Mouse (Mus musculus) urinary bladder, adult 2 months (tissue): ENCODE measurements around the gene Amt. TPM values are rescaled to one million over a fixed set of nuclear protein-coding genes. Genes with fewer than 3 reads are reported as not detected.
"Not testable (repeated sequence)": the region's sequence is repeated elsewhere in the genome, so short reads cannot be mapped to it uniquely, and the experiment has no call there.

Experiments used
- DNase-seq: peaks from one replicate; pipeline ENCODE4 v3.0.0; 2022; ENCODE audit warnings: low spot score
- polyA plus RNA-seq: library from polyadenylated mRNA; depleted of rRNA; stranded (reverse); fragments of >200 nt; gene quantifications from 2 replicates; pipeline ENCODE4 v1.2.3, GENCODE M21; 2012; rRNA removed

Gene Amt
- 34.0 and 35.5 TPM in 2 replicates for polyA plus RNA-seq

GRCm38 (mm10) chr9:108296453-108297355 is at the start of gene Amt:
TSS of gene Amt (plus strand) at chr9:108296853.
- DNase-seq, result no peak

GRCm38 (mm10) chr9:108248957-108249356 is 47.7 kb upstream of the Amt start:
- DNase-seq, result no peak

- no peak for DNase-seq
Observed at GRCm38 (mm10) chr9:108251877-108252276, 44.8 kb upstream of the Amt start.

GRCm38 (mm10) chr9:108252766-108253165 is 43.9 kb upstream of the Amt start:
- DNase-seq, result no peak

- no peak for DNase-seq
Observed at GRCm38 (mm10) chr9:108260526-108260925, 36.1 kb upstream of the Amt start.

- no peak for DNase-seq
Observed at GRCm38 (mm10) chr9:108261865-108262264, 34.8 kb upstream of the Amt start.

- no peak for DNase-seq
Observed at GRCm38 (mm10) chr9:108262494-108263049, 34.1 kb upstream of the Amt start.

GRCm38 (mm10) chr9:108263131-108263681 is 33.4 kb upstream of the Amt start:
- DNase-seq, result no peak

GRCm38 (mm10) chr9:108263690-108264190 is 32.9 kb upstream of the Amt start, which contains the start of gene Dag1:
TSS of gene Dag1 (minus strand) at chr9:108263958.
- DNase-seq, result peak; percentile 97

GRCm38 (mm10) chr9:108264191-108264921 is 32.3 kb upstream of the Amt start:
- DNase-seq, result peak; percentile 24

GRCm38 (mm10) chr9:108266261-108266935 is 30.3 kb upstream of the Amt start:
- DNase-seq, result no peak

- peak; percentile 41 for DNase-seq
Observed at GRCm38 (mm10) chr9:108267691-108268090, 29.0 kb upstream of the Amt start.

GRCm38 (mm10) chr9:108268701-108269100 is 28.0 kb upstream of the Amt start:
- DNase-seq, result not testable (repeated sequence)

- DNase-seq, result no peak
Observed at GRCm38 (mm10) chr9:108271941-108272340, 24.7 kb upstream of the Amt start.

- DNase-seq, result no peak
Observed at GRCm38 (mm10) chr9:108272691-108273090, 24.0 kb upstream of the Amt start.

GRCm38 (mm10) chr9:108273485-108273884 is 23.2 kb upstream of the Amt start:
- DNase-seq, result no peak

- DNase-seq, result no peak
Observed at GRCm38 (mm10) chr9:108274476-108275330, 21.9 kb upstream of the Amt start.

GRCm38 (mm10) chr9:108275331-108275659 is 21.4 kb upstream of the Amt start:
- no peak for DNase-seq

- DNase-seq, result no peak
Observed at GRCm38 (mm10) chr9:108278697-108279450, 17.8 kb upstream of the Amt start.
